Mouse (Mus musculus) right cerebral cortex, postnatal 4 days (tissue): ENCODE results near the gene Dnah6.

Experiments
- DNase-seq: peaks from one replicate; pipeline ENCODE4 v3.0.0-alpha.2; 2022

The Dnah6 gene

GRCm38 (mm10) chr6:73018725-73019280 lies 202.6 kb downstream of the Dnah6 start:
- DNase-seq: no peak

- DNase-seq: peak; percentile 15
These were observed 206.9 kb downstream of the Dnah6 start for GRCm38 (mm10) chr6:73014317-73015160.

GRCm38 (mm10) chr6:73012931-73013330 lies 208.5 kb downstream of the Dnah6 start:
- DNase-seq: no peak

GRCm38 (mm10) chr6:73011827-73012226 lies 209.6 kb downstream of the Dnah6 start:
- peak; percentile 42 for DNase-seq

GRCm38 (mm10) chr6:73010073-73010472 lies 211.4 kb downstream of the Dnah6 start:
- DNase-seq: peak; percentile 50

DNA sequence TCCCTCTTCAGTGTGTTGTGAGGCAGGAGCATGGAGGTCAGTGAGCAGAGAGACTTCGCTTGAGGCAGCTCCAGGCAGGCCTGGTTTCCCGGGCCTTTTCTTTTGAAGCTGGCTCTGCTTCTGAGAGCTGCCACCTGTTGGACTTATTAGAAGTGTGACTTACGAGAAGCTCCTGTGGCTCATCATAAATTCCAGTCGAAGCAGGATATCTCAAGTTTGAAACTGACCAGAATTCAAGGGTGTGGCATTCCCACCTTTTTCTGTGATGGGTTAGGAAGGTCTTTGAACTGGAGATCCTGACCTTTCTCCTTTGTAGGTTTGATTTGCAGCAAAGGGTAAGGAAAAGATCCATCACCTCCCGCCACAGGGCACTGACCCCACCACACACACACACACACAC lies 217.8 kb downstream of the Dnah6 start:
- DNase-seq: no peak

DNA sequence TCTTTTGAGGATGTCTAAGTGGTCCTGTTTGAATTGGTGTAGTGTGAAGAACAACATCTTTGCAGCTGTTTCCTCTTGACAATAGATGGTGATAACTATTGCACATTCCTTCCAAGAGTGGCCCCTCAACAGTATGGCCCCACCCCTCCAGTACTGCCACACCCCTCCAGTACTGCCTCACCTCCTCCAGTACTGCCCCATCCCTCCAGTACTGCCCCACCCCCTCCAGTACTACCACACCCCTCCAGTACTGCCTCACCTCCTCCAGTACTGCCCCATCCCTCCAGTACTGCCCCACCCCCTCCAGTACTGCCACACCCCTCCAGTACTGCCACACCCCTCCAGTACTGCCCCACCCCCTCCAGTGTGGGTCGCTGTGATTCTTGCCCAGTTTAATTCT lies 219.1 kb downstream of the Dnah6 start:
- no peak for DNase-seq

DNA sequence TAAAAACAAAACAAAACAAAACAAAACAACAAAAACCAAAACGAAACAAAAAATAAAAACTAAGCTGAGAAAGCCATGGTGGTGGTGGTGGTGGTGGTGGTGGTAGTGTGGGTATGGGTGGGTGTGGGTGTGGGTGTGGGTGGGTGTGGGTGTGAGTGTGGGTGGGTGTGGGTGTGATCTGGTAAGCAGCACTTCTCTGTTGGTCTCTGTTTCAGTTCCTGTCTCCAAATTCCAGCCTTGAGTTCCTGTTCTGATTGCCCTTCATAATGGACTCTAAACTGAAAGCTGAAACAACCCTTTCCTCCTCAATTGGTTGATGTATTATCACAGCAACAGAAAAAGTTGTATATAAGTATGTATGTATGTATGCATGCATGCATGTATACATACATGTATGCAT lies 222.6 kb downstream of the Dnah6 start:
- DNase-seq: no peak

- DNase-seq: no peak
These were observed 227.8 kb downstream of the Dnah6 start for GRCm38 (mm10) chr6:72993688-72994082.

- no peak for DNase-seq
These were observed 228.3 kb downstream of the Dnah6 start for GRCm38 (mm10) chr6:72993054-72993687.

DNA sequence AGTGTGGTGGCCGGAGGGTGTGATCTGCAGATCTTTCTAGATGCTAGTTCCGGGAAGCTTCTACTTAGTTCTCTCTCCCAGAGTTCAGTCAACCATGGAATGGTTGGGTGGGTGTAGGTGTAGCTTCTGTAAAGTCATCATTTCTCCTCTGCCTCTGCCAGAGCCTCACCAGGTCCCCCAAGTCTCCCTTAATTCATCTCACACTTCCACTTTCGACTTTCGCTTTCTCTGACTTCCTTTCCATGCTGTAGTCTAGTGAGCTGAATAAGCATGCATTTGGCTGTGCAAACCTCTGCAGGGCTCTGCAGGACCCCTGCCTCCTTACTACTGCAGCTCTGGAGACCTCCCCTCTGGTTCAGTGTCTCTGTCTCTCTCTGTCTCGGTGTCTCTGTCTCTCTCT lies 231.2 kb downstream of the Dnah6 start:
- DNase-seq: no peak

GRCm38 (mm10) chr6:72989028-72989736 lies 232.3 kb downstream of the Dnah6 start:
- DNase-seq: peak; percentile 9

GRCm38 (mm10) chr6:72982506-72982905 lies 238.9 kb downstream of the Dnah6 start:
- DNase-seq: no peak

DNA sequence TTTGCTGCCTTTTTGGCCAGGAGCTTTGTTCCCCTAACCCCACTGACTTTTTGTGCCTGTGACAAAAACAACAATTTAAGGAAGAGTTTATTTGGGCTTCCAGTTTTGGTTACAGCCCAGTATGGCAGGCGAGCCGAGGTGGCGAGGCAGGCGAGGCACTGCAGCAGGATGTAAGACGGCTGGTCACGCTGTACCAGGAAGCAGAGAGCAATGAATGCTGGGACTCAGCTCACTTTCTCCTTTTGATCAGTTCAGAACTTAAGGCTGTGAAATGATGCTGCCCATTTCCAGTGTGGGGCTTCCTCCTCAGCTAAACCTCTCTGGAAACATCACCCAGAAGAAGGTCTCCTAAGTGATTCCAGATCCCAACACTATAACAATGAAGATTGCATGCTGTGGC lies 239.6 kb downstream of the Dnah6 start:
- no peak for DNase-seq

DNA sequence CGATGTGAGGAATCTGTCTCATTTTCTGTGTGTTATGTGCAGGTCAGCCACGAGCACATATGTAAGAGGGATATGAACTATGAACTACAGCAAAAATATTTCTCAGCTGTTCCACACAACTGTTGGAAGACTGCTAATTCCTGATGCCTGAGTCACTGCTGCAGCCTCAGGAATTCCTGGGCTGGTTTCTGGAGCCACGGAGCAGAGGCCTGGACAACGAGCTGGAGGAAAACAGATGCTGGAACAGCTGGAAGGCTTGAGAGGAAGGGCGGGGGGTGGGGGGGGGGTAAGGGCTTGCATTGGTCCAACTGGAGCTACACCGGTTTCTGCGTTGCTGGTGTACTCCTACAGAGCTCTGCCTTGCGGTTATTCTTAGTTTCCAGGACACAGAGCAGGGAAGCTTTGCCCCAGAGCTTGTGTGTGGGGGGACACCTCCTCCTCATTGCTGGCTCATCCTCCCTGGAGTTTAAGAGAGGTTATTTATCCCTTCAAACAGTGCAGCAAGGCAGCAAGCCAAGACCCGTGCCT lies 240.3 kb downstream of the Dnah6 start:
- DNase-seq: no peak

- DNase-seq: no peak
These were observed 244.6 kb downstream of the Dnah6 start for GRCm38 (mm10) chr6:72976866-72977265.

- no peak for DNase-seq
These were observed 250.4 kb downstream of the Dnah6 start for GRCm38 (mm10) chr6:72971074-72971473.

GRCm38 (mm10) chr6:72969787-72970186 lies 251.7 kb downstream of the Dnah6 start:
- no peak for DNase-seq
